Mouse (Mus musculus) midbrain, embryonic 16.5 days (tissue): ENCODE results near the gene Lias. TPM values are rescaled to one million over a fixed set of nuclear protein-coding genes. Genes with fewer than 3 reads are reported as not detected.

ENCODE experiments used
- ATAC-seq: fragments of 200-750 bp; cut with Nextera tagmentation; 2 replicates; pipeline ENCODE4 v1.8.0; 2017; ENCODE audit warnings: moderate TSS enrichment
- H3K27ac ChIP-seq: fragments of 300-500 bp; sonication (generic); 2 replicates; pipeline ENCODE4 v1.5.1; 2014; ENCODE audit warnings: mild to moderate bottlenecking, low read length, mixed read lengths
- H3K27me3 ChIP-seq: fragments of 300-500 bp; sonication (generic); 2 replicates; pipeline ENCODE4 v1.6.1; 2014; ENCODE audit warnings: low read depth, low read length, mixed read lengths; ENCODE audit not compliant: control insufficient read depth, insufficient read depth
- H3K36me3 ChIP-seq: fragments of 300-500 bp; sonication (generic); 2 replicates; pipeline ENCODE4 v1.6.1; 2014; ENCODE audit warnings: mild to moderate bottlenecking, low read length, moderate library complexity, mixed read lengths; ENCODE audit not compliant: control insufficient read depth, insufficient read depth
- H3K4me1 ChIP-seq: fragments of 300-500 bp; sonication (generic); 2 replicates; pipeline ENCODE4 v1.6.1; 2014; ENCODE audit warnings: mild to moderate bottlenecking, low read length, mixed read lengths; ENCODE audit not compliant: control insufficient read depth, insufficient read depth
- H3K4me2 ChIP-seq: fragments of 300-500 bp; sonication (generic); 2 replicates; pipeline ENCODE4 v1.6.1; 2014; ENCODE audit warnings: mild to moderate bottlenecking, low read length, mixed read lengths
- H3K4me3 ChIP-seq: fragments of 300-500 bp; sonication (generic); 2 replicates; pipeline ENCODE4 v1.5.1; 2014; ENCODE audit warnings: low read depth, mild to moderate bottlenecking, low read length, moderate library complexity, mixed read lengths
- H3K9ac ChIP-seq: fragments of 300-500 bp; sonication (generic); 2 replicates; pipeline ENCODE4 v1.6.1; 2014; ENCODE audit warnings: low read depth, low read length, mixed read lengths
- H3K9me3 ChIP-seq: fragments of 300-500 bp; sonication (generic); replicated peaks from 2 replicates; pipeline ENCODE4 v1.6.1; 2014; ENCODE audit warnings: mild to moderate bottlenecking, low read length, mixed read lengths; ENCODE audit not compliant: control insufficient read depth, poor library complexity, severe bottlenecking
- WGBS: fragments of 180-500 bp; shearing (Covaris S2); extraction: QIAGEN DNeasy Blood & Tissue Kit; methylation state at CpG from one replicate; pipeline ENCODE4 v1.1.7; 2014; 5-methylcytosine and 5-hydroxymethylcytosine counted together
- polyA plus RNA-seq: library from polyadenylated mRNA; unstranded; fragments of >200 nt; fragmentation: Nextera tagmentation; extraction: Ambion mirVana; gene quantifications from 2 replicates; pipeline ENCODE4 v1.2.1, GENCODE M21; 2015

Gene Lias
- polyA plus RNA-seq, 1 experiment from 2014 or later = 65.9 TPM

DNA sequence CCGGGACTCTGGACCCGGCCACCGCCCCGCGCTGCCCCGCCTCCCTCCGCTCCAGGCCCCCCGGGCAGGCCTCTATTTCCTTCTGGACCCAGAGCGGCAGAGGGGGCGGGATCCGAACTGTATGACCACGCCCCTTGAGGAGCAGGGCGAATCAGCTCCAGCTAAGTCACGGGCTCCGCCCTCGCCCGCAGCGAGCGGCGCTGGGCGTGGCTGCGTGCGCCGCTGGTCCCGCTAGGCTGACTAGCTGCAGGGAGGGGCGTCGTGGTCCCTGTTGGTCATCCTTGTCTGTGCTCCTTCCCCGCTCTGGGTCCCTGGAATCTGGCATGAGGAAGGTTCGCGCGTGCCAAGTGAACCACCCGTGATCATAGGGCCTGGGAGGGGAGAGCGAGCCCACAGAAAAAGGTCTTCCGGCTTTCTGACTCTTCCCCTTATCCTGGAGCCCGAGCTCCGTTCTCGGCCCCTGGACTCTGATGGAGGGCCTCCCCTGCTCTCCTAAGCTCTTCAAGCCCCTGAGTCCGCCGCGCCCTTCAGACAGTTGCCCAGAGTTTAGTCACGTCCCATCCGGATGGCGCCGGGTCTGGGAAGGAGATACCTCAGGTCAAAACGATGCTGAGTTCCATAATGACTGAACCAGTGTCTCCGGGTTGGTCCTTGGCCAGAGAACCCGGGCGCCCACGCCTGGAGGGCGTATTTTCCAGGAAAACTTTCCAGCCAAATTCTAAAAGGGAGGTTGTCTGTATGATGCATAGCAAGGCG is 44.7 kb downstream of the Lias start, which contains the start of gene Ugdh:
Gene Ugdh, minus strand, starts transcription at position 144 of the 756 bp plus-strand sequence.
- peak within 1 kb of the TSS; percentile 89 for H3K4me3 ChIP-seq
- peak within 1 kb of the TSS; percentile 86 for H3K27ac ChIP-seq
- peak within 1 kb of the TSS; percentile 88 for H3K4me2 ChIP-seq
- WGBS = 2% methylated on average over 48 of the region's 51 CpGs
- H3K9ac ChIP-seq = peak within 1 kb of the TSS; percentile 84
- H3K27me3 ChIP-seq = no peaks in the 10 kb centered on the region
- no peaks in the 10 kb centered on the region for H3K36me3 ChIP-seq
- peak; percentile 96 for ATAC-seq
- H3K4me1 ChIP-seq = peaks cover 12% of the 10 kb centered on the region
- no peaks in the 10 kb centered on the region for H3K9me3 ChIP-seq

DNA sequence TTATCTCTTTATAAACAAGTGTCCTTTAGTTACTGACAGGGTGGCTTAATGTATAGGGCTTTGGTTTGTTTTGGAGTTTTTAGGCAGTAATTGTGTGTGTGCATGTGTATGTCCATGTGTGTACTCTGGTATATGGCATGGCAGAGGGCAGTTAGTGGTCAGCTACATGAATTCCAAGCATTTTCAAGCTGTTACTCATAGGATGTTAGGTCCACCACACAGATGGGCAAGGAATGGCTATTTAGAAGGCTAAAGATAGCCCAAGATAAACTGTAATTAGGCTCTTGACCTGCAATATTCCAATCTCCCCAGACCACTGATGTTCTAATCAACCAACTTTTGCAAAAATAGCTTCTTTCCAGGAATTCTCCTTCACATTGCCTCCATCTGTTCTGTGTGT is 46.7 kb downstream of the Lias start:
- peaks cover 12% of the 10 kb centered on the region for H3K4me1 ChIP-seq

DNA sequence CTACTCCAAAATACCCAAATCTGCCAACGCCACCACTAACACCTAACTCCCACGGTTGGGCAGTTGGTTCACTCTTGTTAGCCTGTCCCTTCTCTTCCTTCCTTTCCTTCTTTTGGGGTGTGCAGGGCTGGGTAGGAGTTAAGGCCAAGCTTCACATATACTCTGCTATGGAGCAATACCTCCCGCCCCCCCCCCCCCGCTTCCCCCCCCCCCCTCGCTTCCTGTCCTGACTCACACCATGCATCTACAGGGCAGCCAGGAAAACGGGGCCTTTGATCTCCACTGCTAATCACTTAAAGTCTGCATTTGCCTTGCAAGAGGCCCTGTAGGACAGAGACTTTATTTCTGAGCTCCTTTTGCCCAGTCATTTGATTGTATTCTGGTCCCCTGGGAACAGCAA is 53.7 kb downstream of the Lias start:
- H3K36me3 ChIP-seq = peaks cover 11% of the 10 kb centered on the region
- H3K4me2 ChIP-seq = no peak overlapping the region
- H3K4me3 ChIP-seq = no peak overlapping the region
- no peaks in the 10 kb centered on the region for H3K9me3 ChIP-seq
- H3K4me1 ChIP-seq = no peaks in the 10 kb centered on the region
- H3K27me3 ChIP-seq = no peaks in the 10 kb centered on the region
- H3K27ac ChIP-seq = no peak overlapping the region
- ATAC-seq = no peak
- H3K9ac ChIP-seq = no peak overlapping the region
- 64% methylated on average over 4 of the region's 6 CpGs for WGBS

More for the DNA sequence above, 46.7 kb downstream of the Lias start:
- no peak overlapping the region for H3K27ac ChIP-seq
- no peaks in the 10 kb centered on the region for H3K27me3 ChIP-seq
- ATAC-seq = no peak
- H3K9me3 ChIP-seq = no peaks in the 10 kb centered on the region
- H3K36me3 ChIP-seq = no peaks in the 10 kb centered on the region
- H3K9ac ChIP-seq = no peak overlapping the region
- H3K4me3 ChIP-seq = no peak overlapping the region
- no peak overlapping the region for H3K4me2 ChIP-seq

DNA sequence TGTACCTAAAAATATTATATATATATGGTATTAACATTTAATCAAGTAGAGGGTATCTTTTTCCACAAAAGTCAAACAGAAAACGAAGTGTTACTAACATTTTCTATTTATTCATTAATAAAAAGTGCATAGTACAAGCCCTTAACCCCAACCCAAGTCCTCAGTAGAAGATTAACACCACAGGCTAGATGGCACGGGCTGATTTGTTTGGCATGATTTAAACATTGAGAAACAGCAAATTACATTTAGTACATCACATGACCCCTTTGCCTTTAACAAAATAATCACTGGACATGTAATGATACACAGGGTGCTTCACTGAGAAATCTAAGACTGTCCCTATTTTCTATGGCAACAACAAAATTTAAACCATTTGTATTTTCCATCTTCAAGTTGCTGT is 55.5 kb downstream of the Lias start:
- no peak for ATAC-seq
- Histone ChIP-seq H3K27me3 (no peaks in the 10 kb centered on the region), H3K27ac (no peak overlapping the region), H3K4me3 (no peak overlapping the region), H3K4me2 (no peak overlapping the region), H3K36me3 (peaks cover 19% of the 10 kb centered on the region), H3K9me3 (no peaks in the 10 kb centered on the region), H3K4me1 (no peaks in the 10 kb centered on the region), H3K9ac (no peak overlapping the region)
- WGBS = 83% methylated on average over 2 of the region's 2 CpGs

DNA sequence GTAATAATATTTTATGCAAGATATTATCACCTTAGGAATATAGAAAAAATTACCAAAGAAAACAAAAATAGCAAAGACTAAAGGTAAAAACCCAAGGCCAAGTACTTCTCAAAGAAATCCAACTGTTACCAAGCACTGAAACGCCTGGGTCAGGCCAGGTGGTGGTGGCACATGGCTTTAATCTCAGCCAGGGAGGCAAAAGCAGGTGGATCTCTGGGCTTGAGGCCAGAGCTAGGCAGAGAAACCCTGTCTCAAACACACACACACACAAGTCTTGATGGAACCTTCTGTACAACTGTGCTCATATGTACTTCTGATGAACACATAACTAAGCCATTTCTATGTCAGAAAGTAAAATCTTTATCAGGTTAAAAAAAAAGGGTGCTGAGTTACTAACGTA is 56.5 kb downstream of the Lias start:
- no peak for ATAC-seq
- no peak overlapping the region for H3K9ac ChIP-seq
- peaks cover 19% of the 10 kb centered on the region for H3K36me3 ChIP-seq
- no peak overlapping the region for H3K27ac ChIP-seq
- 84% methylated on average over 2 of the region's 2 CpGs for WGBS
- H3K4me1 ChIP-seq = no peaks in the 10 kb centered on the region
- no peaks in the 10 kb centered on the region for H3K27me3 ChIP-seq
- no peaks in the 10 kb centered on the region for H3K9me3 ChIP-seq
- no peak overlapping the region for H3K4me3 ChIP-seq
- H3K4me2 ChIP-seq = no peak overlapping the region

DNA sequence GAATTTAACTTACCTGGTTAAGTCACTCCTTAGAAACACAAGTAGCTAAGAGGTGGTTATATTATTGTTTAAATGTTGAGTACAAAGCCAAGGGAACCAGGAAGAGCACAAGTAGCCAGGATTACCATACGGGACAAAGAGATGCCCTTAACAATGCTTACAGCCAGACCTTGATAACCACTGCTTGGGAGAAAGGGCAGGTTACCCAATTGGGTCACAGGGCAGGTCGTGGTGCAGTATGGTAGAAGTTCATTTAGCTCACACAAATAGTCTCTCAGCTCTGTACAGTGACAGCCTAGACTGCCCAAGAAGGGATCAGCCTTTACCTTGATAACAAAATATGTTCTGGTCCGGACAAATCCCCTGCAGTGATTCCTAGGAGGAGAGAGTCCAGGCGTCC is 57.6 kb downstream of the Lias start:
- no peak overlapping the region for H3K4me2 ChIP-seq
- no peak overlapping the region for H3K9ac ChIP-seq
- no peak overlapping the region for H3K4me3 ChIP-seq
- H3K9me3 ChIP-seq = no peaks in the 10 kb centered on the region
- no peaks in the 10 kb centered on the region for H3K4me1 ChIP-seq
- 76% methylated on average over 4 of the region's 4 CpGs for WGBS
- H3K27ac ChIP-seq = no peak overlapping the region
- H3K27me3 ChIP-seq = no peaks in the 10 kb centered on the region
- peaks cover 19% of the 10 kb centered on the region for H3K36me3 ChIP-seq
- no peak for ATAC-seq

DNA sequence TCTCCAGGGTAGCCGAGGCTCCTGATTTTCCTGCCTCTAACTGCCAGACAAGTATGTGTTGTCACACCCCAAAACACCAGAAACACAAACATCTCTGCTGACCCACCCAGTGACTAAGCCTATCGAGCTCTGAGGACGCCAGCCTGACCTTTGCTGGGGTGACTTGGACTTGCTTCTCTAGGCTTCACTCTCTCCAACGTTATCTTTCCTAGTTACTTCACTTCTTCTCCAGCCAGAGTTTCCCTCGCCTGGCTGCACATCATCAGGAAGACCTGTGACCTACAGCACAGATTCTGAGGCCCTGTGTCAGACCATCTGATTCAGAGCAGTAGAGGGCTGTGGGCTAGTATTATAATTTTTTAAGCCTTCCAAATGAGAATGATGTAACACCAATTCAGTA is 63.5 kb downstream of the Lias start:
- ATAC-seq = no peak
- WGBS = 80% methylated on average over 5 of the region's 5 CpGs
- no peak overlapping the region for H3K27ac ChIP-seq
- H3K4me2 ChIP-seq = no peak overlapping the region
- no peaks in the 10 kb centered on the region for H3K9me3 ChIP-seq
- H3K36me3 ChIP-seq = peaks cover 12% of the 10 kb centered on the region
- H3K4me3 ChIP-seq = no peak overlapping the region
- H3K4me1 ChIP-seq = no peaks in the 10 kb centered on the region
- H3K9ac ChIP-seq = no peak overlapping the region
- H3K27me3 ChIP-seq = no peaks in the 10 kb centered on the region

DNA sequence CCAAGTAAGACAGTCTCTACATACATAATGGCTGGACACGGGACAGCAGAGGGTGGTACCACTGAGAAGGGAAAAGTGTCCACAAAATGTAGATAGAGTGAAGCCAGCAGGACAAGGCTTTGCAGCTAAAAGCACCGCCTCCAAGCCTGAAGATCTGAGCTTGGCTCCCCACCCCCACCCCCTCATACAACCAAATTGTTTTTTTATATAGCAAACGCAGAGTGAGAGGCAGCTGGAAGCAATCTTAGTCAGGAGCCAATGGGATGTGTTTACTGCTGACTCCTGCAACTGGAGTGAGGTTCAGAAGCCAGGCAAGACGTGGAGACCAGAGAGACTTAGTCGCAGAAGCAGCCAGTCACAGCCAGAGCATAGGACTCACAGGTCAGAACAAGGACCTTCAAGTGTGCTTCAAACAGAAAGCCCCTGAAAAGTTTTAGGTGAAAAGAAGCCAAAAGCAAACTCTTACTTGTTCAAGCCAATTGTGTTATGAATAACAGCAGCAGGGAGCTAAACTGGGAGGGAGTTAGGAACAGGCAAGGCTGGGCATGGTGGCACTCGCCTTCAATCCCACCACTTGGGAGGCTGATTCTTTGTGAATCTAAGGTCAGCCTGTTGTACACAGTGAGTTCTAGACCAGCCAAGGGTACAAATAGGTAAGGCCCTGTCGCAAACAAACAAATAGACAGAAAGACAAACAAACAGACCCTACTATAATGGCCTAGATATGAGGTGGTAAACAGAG is 66.0 kb downstream of the Lias start:
- Histone ChIP-seq H3K36me3 (0 out of 2 replicates have a peak, but pooled peaks cover 2% of the 10 kb centered on the region), H3K27me3 (no peaks in the 10 kb centered on the region), H3K9ac (no peak overlapping the region), H3K4me3 (no peak overlapping the region), H3K4me2 (no peak overlapping the region), H3K4me1 (no peaks in the 10 kb centered on the region), H3K27ac (no peak overlapping the region), H3K9me3 (no peaks in the 10 kb centered on the region)
- WGBS = 71% methylated on average over 7 of the region's 7 CpGs
- ATAC-seq = no peak

DNA sequence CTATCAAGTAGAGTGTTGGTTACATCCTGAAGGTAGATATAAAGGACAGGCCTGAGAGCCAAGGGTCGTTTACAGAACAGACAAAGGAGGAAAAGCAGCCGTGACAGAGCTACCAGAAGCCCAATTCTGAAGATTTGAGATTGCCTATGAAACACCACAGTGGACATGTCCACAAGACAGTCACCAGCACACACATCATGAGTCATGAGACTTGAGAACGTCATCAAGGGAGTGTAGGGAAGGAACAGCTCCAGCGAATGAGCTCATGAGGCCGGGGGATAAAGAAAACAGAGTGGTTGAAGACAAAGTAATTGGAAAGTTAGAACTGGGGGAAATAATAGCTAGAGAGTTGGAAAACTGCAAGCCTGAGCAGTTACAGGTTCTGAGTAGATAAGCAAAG is 66.5 kb downstream of the Lias start:
- Histone ChIP-seq H3K9me3 (no peaks in the 10 kb centered on the region), H3K4me2 (no peak overlapping the region), H3K27ac (no peak overlapping the region), H3K9ac (no peak overlapping the region), H3K4me3 (no peak overlapping the region), H3K36me3 (0 out of 2 replicates have a peak, but pooled peaks cover 2% of the 10 kb centered on the region), H3K27me3 (no peaks in the 10 kb centered on the region), H3K4me1 (no peaks in the 10 kb centered on the region)
- WGBS = 83% methylated on average over 5 of the region's 5 CpGs
- no peak for ATAC-seq
